Mouse (Mus musculus) megakaryocyte, embryonic 14.5 days (primary cell): ENCODE results near the gene Khsrp.

Experiments used
- FLI1 ChIP-seq: IDR thresholded peaks from 2 replicates; pipeline ENCODE4 v1.6.1; 2012; ENCODE audit warnings: low read length, inconsistent platforms, mixed read lengths
- GATA1 ChIP-seq: IDR thresholded peaks from 3 replicates; pipeline ENCODE4 v1.6.1; 2012; ENCODE audit warnings: mixed read lengths, low read length, inconsistent platforms, borderline replicate concordance

DNA sequence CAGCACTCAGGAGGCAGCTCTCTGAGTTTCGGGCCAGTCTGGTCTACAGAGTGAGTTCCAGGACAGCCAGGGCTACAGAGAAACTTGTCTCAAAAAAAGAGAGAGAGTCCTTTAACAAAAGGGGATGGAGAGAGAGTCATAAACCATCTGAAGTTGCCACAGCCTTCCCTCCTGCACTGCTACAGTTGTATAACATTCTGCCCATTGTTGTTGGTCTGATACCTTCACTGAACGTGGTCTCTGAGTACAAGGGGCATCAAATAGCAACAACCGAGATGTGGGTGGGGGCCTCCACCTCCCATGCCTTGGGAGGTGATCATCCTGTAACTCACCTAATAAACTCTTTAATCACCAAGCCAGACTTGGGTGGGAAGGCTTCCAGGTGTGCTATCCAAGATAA, 45.7 kb downstream of the Khsrp start:
- TF ChIP-seq GATA1 (no peak), FLI1 (no peak)
